ENCODE assay signal across 13 mouse cellular contexts in genomic region chr13:94869541-94869940, GRCm38 (mm10). TPM values are rescaled to one million over a fixed set of nuclear protein-coding genes. Genes with fewer than 3 reads are reported as not detected.
A peak's percentile ranks its signal among the peaks of the same experiment; 100 is the strongest.
DNase-seq lines count a peak whose midpoint lies in the region; ATAC-seq lines count a peak whose summit lies in the region.
"Had no signal": no experiment of that assay in that cellular context is flagged by ENCODE, and none has a peak within 500 bp of the region (broad histone marks: within the 10 kb centered on the region; RNA-seq: fewer than 3 reads in every experiment).

No protein-coding gene starts in this region.

- H3K4me3 ChIP-seq in liver, embryonic 12.5 days: peak overlapping the region; percentile 43; the same call in 1 of the 2 replicates
- H3K4me3 ChIP-seq in forebrain, embryonic 14.5 days (ENCODE audit: low read depth, low read length): no peak overlapping the region
- H3K4me3 ChIP-seq: erythroblast, embryonic 14.5 days had no signal

- peak overlapping the region; percentile 74 for H3K4me2 ChIP-seq in liver, embryonic 12.5 days
- H3K4me2 ChIP-seq in forebrain, embryonic 14.5 days (ENCODE audit: low read length): peak overlapping the region; percentile 46

- H3K27me3 ChIP-seq in liver, embryonic 12.5 days (replicated peaks): peaks cover 98% of the 10 kb centered on the region
- peaks cover 83% of the 10 kb centered on the region for H3K27me3 ChIP-seq in forebrain, embryonic 14.5 days (replicated peaks; ENCODE audit: control insufficient read depth, insufficient read depth, low read length)

- H3K9ac ChIP-seq in liver, embryonic 12.5 days: no peak overlapping the region
- no peak overlapping the region for H3K9ac ChIP-seq in forebrain, embryonic 14.5 days (ENCODE audit: low read length)

- peak; percentile 47 for DNase-seq in embryo, embryonic 11 days
- no peak for DNase-seq in embryo, embryonic 9.5 days (ENCODE audit: extremely low spot score)
- DNase-seq in liver: no peak
- peak; percentile 25 for DNase-seq in forebrain, embryonic 14.5 days (ENCODE audit: low spot score)
- DNase-seq in neural tube, embryonic 10.5 days (ENCODE audit: extremely low spot score, low spot score): peak; percentile 38
- DNase-seq in right cerebral cortex, adult 18-20 months: no peak
- DNase-seq in kidney, postnatal 25 days: no peak
- DNase-seq: adrenal gland, adult 8-10 months; gastrocnemius, postnatal 36 days had no signal

- H3K27ac ChIP-seq in liver, embryonic 12.5 days: no peak overlapping the region
- H3K27ac ChIP-seq in forebrain, embryonic 14.5 days (ENCODE audit: low read depth, low read length): no peak overlapping the region
- H3K27ac ChIP-seq: kidney, postnatal 0 days; macrophage had no signal

- ATAC-seq in liver, embryonic 12.5 days: no peak
- ATAC-seq in forebrain, embryonic 14.5 days: no peak

- H3K9me3 ChIP-seq in liver, embryonic 12.5 days (replicated peaks): no peaks in the 10 kb centered on the region
- no peaks in the 10 kb centered on the region for H3K9me3 ChIP-seq in forebrain, embryonic 14.5 days (replicated peaks; ENCODE audit: control insufficient read depth, low read length)

- WGBS in liver, embryonic 12.5 days (ENCODE audit: insufficient replicate concordance): 10% methylated on average over 8 of the region's 8 CpGs
- WGBS in forebrain, embryonic 14.5 days: 2% methylated on average over 8 of the region's 8 CpGs

- H3K4me1 ChIP-seq in liver, embryonic 12.5 days: peaks cover 6% of the 10 kb centered on the region
- no peaks in the 10 kb centered on the region for H3K4me1 ChIP-seq in forebrain, embryonic 14.5 days (ENCODE audit: control insufficient read depth, insufficient read depth, low read length)

- no peaks in the 10 kb centered on the region for H3K36me3 ChIP-seq in liver, embryonic 12.5 days
- H3K36me3 ChIP-seq in forebrain, embryonic 14.5 days (ENCODE audit: control insufficient read depth, insufficient read depth, low read length): no peaks in the 10 kb centered on the region

RNA-seq across cellular contexts. Expression of gene Otp, which starts 5.9 kb away (rescaled TPM):
- not detected in 2 replicates for polyA plus RNA-seq in liver, embryonic 12.5 days (2016; fragmentation: Nextera tagmentation; extraction: Ambion mirVana)
- 2.5 and 2.8 TPM in 2 replicates for polyA plus RNA-seq in forebrain, embryonic 14.5 days (2014; fragmentation: Nextera tagmentation; extraction: Ambion mirVana)
- polyA plus RNA-seq: erythroblast, embryonic 14.5 days; kidney, postnatal 0 days; macrophage had no signal

Comparison
In these comparisons a context has a peak if more than half of its experiments do, and no peak if none do; other contexts are left out.
1. DNase-seq: peak in embryo, embryonic 11 days (single experiment), forebrain, embryonic 14.5 days (single experiment) and neural tube, embryonic 10.5 days (single experiment); none in embryo, embryonic 9.5 days (single experiment), liver (single experiment), right cerebral cortex, adult 18-20 months (single experiment) and kidney, postnatal 25 days (0 of 2).